Mouse (Mus musculus): ENCODE data around the gene Celf2. TPM values are rescaled to one million over a fixed set of nuclear protein-coding genes. Genes with fewer than 3 reads are reported as not detected.

The Celf2 gene
- polyA plus RNA-seq, 1 experiment from 2014 or later = 131 TPM

GRCm38 (mm10) chr2:7089069-7089834 is 420.1 kb downstream of the Celf2 start:
- Histone ChIP-seq H3K4me2 (replicated peaks) (peak overlapping the region; percentile 14; the same call in 1 of the 2 replicates), H3K9me3 (no peaks in the 10 kb centered on the region), H3K36me3 (no peaks in the 10 kb centered on the region), H3K27me3 (no peaks in the 10 kb centered on the region), H3K9ac (replicated peaks) (no peak overlapping the region), H3K27ac (replicated peaks) (peak overlapping the region; percentile 73), H3K4me1 (peaks cover 22% of the 10 kb centered on the region), H3K4me3 (no peak overlapping the region)
- 6% methylated on average over 7 of the region's 7 CpGs for WGBS
- peak; percentile 84 for ATAC-seq (ENCODE audit: low FRiP score, low read depth)

GRCm38 (mm10) chr2:7088536-7088935 is 420.8 kb downstream of the Celf2 start:
- Histone ChIP-seq H3K9me3 (no peaks in the 10 kb centered on the region), H3K9ac (replicated peaks) (no peak overlapping the region), H3K27me3 (no peaks in the 10 kb centered on the region), H3K27ac (replicated peaks) (peak overlapping the region; percentile 73), H3K4me2 (replicated peaks) (no peak overlapping the region), H3K36me3 (no peaks in the 10 kb centered on the region), H3K4me1 (peaks cover 19% of the 10 kb centered on the region), H3K4me3 (no peak overlapping the region)
- peak; percentile 9; the same call in 1 of the 2 replicates for ATAC-seq (ENCODE audit: low FRiP score, low read depth)
- WGBS = 17% methylated on average over 4 of the region's 4 CpGs

- ATAC-seq (ENCODE audit: low FRiP score, low read depth) = no peak
- 77% methylated on average over 14 of the region's 14 CpGs for WGBS
- Histone ChIP-seq H3K4me2 (replicated peaks) (no peak overlapping the region), H3K36me3 (no peaks in the 10 kb centered on the region), H3K4me3 (no peak overlapping the region), H3K9me3 (no peaks in the 10 kb centered on the region), H3K27ac (replicated peaks) (no peak overlapping the region), H3K9ac (replicated peaks) (no peak overlapping the region), H3K27me3 (no peaks in the 10 kb centered on the region), H3K4me1 (peaks cover 20% of the 10 kb centered on the region)
These were observed 421.9 kb downstream of the Celf2 start for GRCm38 (mm10) chr2:7087480-7087879.

GRCm38 (mm10) chr2:7083489-7084090 is 425.8 kb downstream of the Celf2 start:
- 76% methylated on average over 4 of the region's 4 CpGs for WGBS
- Histone ChIP-seq H3K9me3 (no peaks in the 10 kb centered on the region), H3K4me3 (no peak overlapping the region), H3K4me1 (peaks cover 26% of the 10 kb centered on the region), H3K9ac (replicated peaks) (no peak overlapping the region), H3K27me3 (no peaks in the 10 kb centered on the region), H3K36me3 (no peaks in the 10 kb centered on the region), H3K27ac (replicated peaks) (no peak overlapping the region), H3K4me2 (replicated peaks) (no peak overlapping the region)
- no peak for ATAC-seq (ENCODE audit: low FRiP score, low read depth)

GRCm38 (mm10) chr2:7082376-7083025 is 426.9 kb downstream of the Celf2 start:
- H3K27me3 ChIP-seq = no peaks in the 10 kb centered on the region
- H3K9me3 ChIP-seq = 0 out of 2 replicates have a peak, but pooled peaks cover 2% of the 10 kb centered on the region
- WGBS = 72% methylated on average over 9 of the region's 9 CpGs
- no peak overlapping the region for H3K4me3 ChIP-seq
- peaks cover 23% of the 10 kb centered on the region for H3K4me1 ChIP-seq
- no peaks in the 10 kb centered on the region for H3K36me3 ChIP-seq
- no peak for ATAC-seq (ENCODE audit: low FRiP score, low read depth)
- no peak overlapping the region; the same call in 1 of the 2 replicates for H3K9ac ChIP-seq (replicated peaks)
- no peak overlapping the region for H3K27ac ChIP-seq (replicated peaks)
- H3K4me2 ChIP-seq (replicated peaks) = no peak overlapping the region

- H3K4me2 ChIP-seq (replicated peaks) = peak overlapping the region; percentile 51
- H3K9ac ChIP-seq (replicated peaks) = peak overlapping the region; percentile 46
- peak overlapping the region; percentile 21 for H3K4me3 ChIP-seq
- H3K4me1 ChIP-seq = peaks cover 23% of the 10 kb centered on the region
- no peaks in the 10 kb centered on the region for H3K36me3 ChIP-seq
- 5% methylated on average over 28 of the region's 28 CpGs for WGBS
- 0 out of 2 replicates have a peak, but pooled peaks cover 3% of the 10 kb centered on the region for H3K9me3 ChIP-seq
- H3K27ac ChIP-seq (replicated peaks) = peak overlapping the region; percentile 52; the same call in 1 of the 2 replicates
- no peaks in the 10 kb centered on the region for H3K27me3 ChIP-seq
- ATAC-seq (ENCODE audit: low FRiP score, low read depth) = peak; percentile 70
These were observed 428.3 kb downstream of the Celf2 start for GRCm38 (mm10) chr2:7080794-7081783.

- ATAC-seq (ENCODE audit: low FRiP score, low read depth) = no peak
These were observed 429.3 kb downstream of the Celf2 start for GRCm38 (mm10) chr2:7080086-7080485.

GRCm38 (mm10) chr2:7079390-7079789 is 430.0 kb downstream of the Celf2 start:
- Histone ChIP-seq H3K27me3 (no peaks in the 10 kb centered on the region), H3K36me3 (no peaks in the 10 kb centered on the region), H3K4me3 (no peak overlapping the region), H3K4me1 (peaks cover 23% of the 10 kb centered on the region), H3K4me2 (replicated peaks) (no peak overlapping the region), H3K9ac (replicated peaks) (no peak overlapping the region), H3K27ac (replicated peaks) (no peak overlapping the region), H3K9me3 (peaks cover 11% of the 10 kb centered on the region; the same call in 1 of the 2 replicates)
- ATAC-seq (ENCODE audit: low FRiP score, low read depth) = no peak
- WGBS = 86% methylated on average over 2 of the region's 2 CpGs

More at GRCm38 (mm10) chr2:7080086-7080485, 429.3 kb downstream of the Celf2 start:
- peaks cover 11% of the 10 kb centered on the region; the same call in 1 of the 2 replicates for H3K9me3 ChIP-seq
- H3K9ac ChIP-seq (replicated peaks) = no peak overlapping the region
- H3K27ac ChIP-seq (replicated peaks) = no peak overlapping the region
- H3K4me3 ChIP-seq = no peak overlapping the region
- no peaks in the 10 kb centered on the region for H3K27me3 ChIP-seq
- peaks cover 23% of the 10 kb centered on the region for H3K4me1 ChIP-seq
- no peaks in the 10 kb centered on the region for H3K36me3 ChIP-seq
- H3K4me2 ChIP-seq (replicated peaks) = no peak overlapping the region
- 67% methylated on average over 7 of the region's 7 CpGs for WGBS

GRCm38 (mm10) chr2:7073730-7074129 is 435.6 kb downstream of the Celf2 start:
- no peak for ATAC-seq (ENCODE audit: low FRiP score, low read depth)
- Histone ChIP-seq H3K27ac (replicated peaks) (no peak overlapping the region), H3K4me1 (no peaks in the 10 kb centered on the region), H3K9ac (replicated peaks) (no peak overlapping the region), H3K9me3 (peaks cover 11% of the 10 kb centered on the region; the same call in 1 of the 2 replicates), H3K4me3 (no peak overlapping the region), H3K27me3 (no peaks in the 10 kb centered on the region), H3K36me3 (no peaks in the 10 kb centered on the region), H3K4me2 (replicated peaks) (no peak overlapping the region)
- WGBS = 77% methylated on average over 3 of the region's 3 CpGs

- WGBS = 83% methylated on average over 5 of the region's 5 CpGs
- Histone ChIP-seq H3K4me1 (peaks cover 3% of the 10 kb centered on the region; the same call in 1 of the 2 replicates), H3K27ac (replicated peaks) (no peak overlapping the region), H3K36me3 (no peaks in the 10 kb centered on the region), H3K27me3 (no peaks in the 10 kb centered on the region), H3K9ac (replicated peaks) (no peak overlapping the region), H3K4me2 (replicated peaks) (no peak overlapping the region), H3K4me3 (no peak overlapping the region), H3K9me3 (peaks cover 10% of the 10 kb centered on the region; the same call in 1 of the 2 replicates)
- ATAC-seq (ENCODE audit: low FRiP score, low read depth) = no peak
These were observed 436.8 kb downstream of the Celf2 start for GRCm38 (mm10) chr2:7072344-7073265.

All from midbrain, embryonic 12.5 days (tissue).